Mouse (Mus musculus): ENCODE measurements around the gene Blzf1.

DNA sequence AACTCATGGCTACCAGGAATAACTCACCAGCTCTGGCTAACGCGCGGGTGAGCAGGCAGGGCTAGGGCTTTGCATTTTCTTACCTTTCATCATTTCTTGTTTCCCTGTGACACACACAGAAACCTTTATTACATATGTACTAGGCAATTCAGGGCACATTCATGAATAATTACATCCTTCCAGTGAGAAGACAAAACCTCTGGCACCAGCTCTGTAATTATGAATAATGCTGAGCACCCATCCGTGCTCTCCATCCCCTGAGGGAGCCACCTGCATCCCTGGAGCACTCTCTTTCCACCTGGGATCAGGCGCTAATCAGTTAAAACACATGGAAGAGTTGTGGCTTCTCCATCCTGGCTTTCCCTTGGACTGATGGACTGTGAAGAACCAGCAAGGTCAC, 3.5 kb downstream of the Blzf1 start, which contains the start of gene Nme7:
- TF ChIP-seq CTCF (IDR thresholded peaks at IDR 0.05; ENCODE audit: control insufficient read depth, insufficient read depth, low read length), result no peak
- TF ChIP-seq POLR2A (IDR thresholded peaks at IDR 0.05; ENCODE audit: borderline replicate concordance, control insufficient read depth, low read depth, low read length), result no peak

Measured in bone marrow, adult 2 months (tissue).